Mouse (Mus musculus) heart, embryonic 10.5 days (tissue): ENCODE measurements around the gene Mgat4a. TPM values are rescaled to one million over a fixed set of nuclear protein-coding genes. Genes with fewer than 3 reads are reported as not detected.
"Not testable (repeated sequence)": the region's sequence is repeated elsewhere in the genome, so short reads cannot be mapped to it uniquely, and the experiment has no call there.

Source experiments
- DNase-seq: peaks from one replicate; pipeline ENCODE4 v3.0.0-alpha.2; 2017; ENCODE audit warnings: low spot score
- H3K27ac ChIP-seq: fragments of 300-500 bp; sonication (generic); 2 replicates; pipeline ENCODE4 v1.5.1; 2016; ENCODE audit warnings: mild to moderate bottlenecking
- H3K27me3 ChIP-seq: fragments of 300-500 bp; sonication (generic); 2 replicates; pipeline ENCODE4 v1.6.1; 2016; ENCODE audit warnings: mild to moderate bottlenecking; ENCODE audit not compliant: poor library complexity, insufficient read depth, severe bottlenecking
- H3K36me3 ChIP-seq: fragments of 300-500 bp; sonication (generic); 2 replicates; pipeline ENCODE4 v1.6.1; 2016; ENCODE audit warnings: mild to moderate bottlenecking, moderate library complexity
- H3K4me1 ChIP-seq: fragments of 300-500 bp; sonication (generic); 2 replicates; pipeline ENCODE4 v1.6.1; 2016; ENCODE audit warnings: mild to moderate bottlenecking
- H3K4me3 ChIP-seq: fragments of 300-500 bp; sonication (generic); 2 replicates; pipeline ENCODE4 v1.5.1; 2016; ENCODE audit warnings: mild to moderate bottlenecking, moderate library complexity
- H3K9me3 ChIP-seq: fragments of 300-500 bp; sonication (generic); 2 replicates; pipeline ENCODE4 v1.6.1; 2016; ENCODE audit warnings: mild to moderate bottlenecking, moderate library complexity
- WGBS: fragments of 180-500 bp; shearing (Covaris S2); methylation state at CpG from one replicate; pipeline ENCODE4 v1.1.7; 2016; 5-methylcytosine and 5-hydroxymethylcytosine counted together
- polyA plus RNA-seq: library from polyadenylated mRNA; unstranded; fragments of >200 nt; fragmentation: Nextera tagmentation; extraction: Ambion mirVana; gene quantifications from 2 replicates; pipeline ENCODE4 v1.2.1, GENCODE M21; 2016

Mgat4a gene
- polyA plus RNA-seq, 1 experiment from 2014 or later = 3.2 TPM

DNA sequence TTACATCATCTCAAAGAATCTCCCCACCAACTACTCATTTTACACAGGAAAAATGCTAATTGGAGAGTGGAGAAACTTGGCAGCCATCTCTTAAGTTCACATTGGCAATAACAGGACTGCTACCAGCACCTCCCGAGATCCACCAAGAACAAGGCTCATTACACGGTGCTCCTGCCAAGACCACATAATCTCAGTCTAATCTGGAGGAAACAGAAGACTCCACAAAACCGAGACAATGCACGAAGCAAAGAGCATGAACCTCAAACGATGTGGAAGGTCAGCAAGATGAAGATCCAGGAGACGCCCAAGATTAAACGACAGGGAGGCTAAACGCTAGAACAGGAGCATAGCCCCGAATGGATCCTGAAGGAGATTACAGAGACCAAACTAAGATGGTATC lies 38.5 kb downstream of the Mgat4a start:
- H3K27me3 ChIP-seq = no peaks in the 10 kb centered on the region
- H3K27ac ChIP-seq = no peak overlapping the region
- H3K36me3 ChIP-seq = no peaks in the 10 kb centered on the region
- WGBS = 75% methylated on average over 9 of the region's 9 CpGs
- DNase-seq = no peak
- H3K4me1 ChIP-seq = no peaks in the 10 kb centered on the region
- H3K9me3 ChIP-seq = no peaks in the 10 kb centered on the region
- no peak overlapping the region for H3K4me3 ChIP-seq

DNA sequence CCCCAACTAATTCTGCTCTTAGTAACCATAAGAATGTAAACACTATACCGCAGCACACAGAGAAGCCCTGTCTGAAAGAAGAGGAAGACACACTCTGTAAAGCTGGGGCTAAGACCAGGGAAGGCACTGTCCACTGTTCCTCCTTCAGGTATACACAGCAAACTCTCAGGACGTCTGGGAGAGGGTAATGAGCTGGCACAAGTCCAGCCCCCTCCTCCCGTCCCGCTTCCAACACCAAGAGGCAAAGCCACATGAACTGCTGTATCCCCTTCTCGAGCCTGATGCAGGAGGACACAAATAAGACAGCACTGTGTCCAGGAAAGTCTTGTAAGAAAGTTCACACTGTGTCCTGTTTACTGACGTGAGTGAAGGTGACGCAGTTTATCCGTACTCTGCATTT lies 40.1 kb downstream of the Mgat4a start:
- no peak for DNase-seq
- H3K27me3 ChIP-seq = no peaks in the 10 kb centered on the region
- no peak overlapping the region for H3K4me3 ChIP-seq
- no peaks in the 10 kb centered on the region for H3K4me1 ChIP-seq
- 63% methylated on average over 8 of the region's 8 CpGs for WGBS
- no peaks in the 10 kb centered on the region for H3K9me3 ChIP-seq
- H3K36me3 ChIP-seq = no peaks in the 10 kb centered on the region
- H3K27ac ChIP-seq = no peak overlapping the region

DNA sequence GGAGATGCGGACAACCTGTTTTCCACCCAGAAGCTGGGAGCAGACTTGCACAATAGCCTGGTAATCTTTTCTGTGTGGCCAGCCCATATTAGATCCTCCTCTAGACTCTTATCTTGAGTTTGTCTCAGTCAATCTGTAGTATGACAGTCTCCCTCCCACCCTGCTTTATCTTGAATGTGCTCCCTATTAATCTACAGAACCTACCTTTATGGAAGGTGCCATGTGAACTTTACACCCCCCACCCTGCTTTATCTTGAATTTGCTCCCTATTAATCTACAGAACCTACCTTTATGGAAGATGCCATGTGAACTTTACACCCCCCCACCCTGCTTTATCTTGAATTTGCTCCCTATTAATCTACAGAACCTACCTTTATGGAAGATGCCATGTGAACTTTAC lies 41.4 kb downstream of the Mgat4a start:
- not testable (repeated sequence) for H3K36me3 ChIP-seq, H3K27ac ChIP-seq, DNase-seq, H3K9me3 ChIP-seq, H3K4me3 ChIP-seq, H3K4me1 ChIP-seq, H3K27me3 ChIP-seq
- WGBS = 96% methylated on average over 1 of the region's 1 CpGs

DNA sequence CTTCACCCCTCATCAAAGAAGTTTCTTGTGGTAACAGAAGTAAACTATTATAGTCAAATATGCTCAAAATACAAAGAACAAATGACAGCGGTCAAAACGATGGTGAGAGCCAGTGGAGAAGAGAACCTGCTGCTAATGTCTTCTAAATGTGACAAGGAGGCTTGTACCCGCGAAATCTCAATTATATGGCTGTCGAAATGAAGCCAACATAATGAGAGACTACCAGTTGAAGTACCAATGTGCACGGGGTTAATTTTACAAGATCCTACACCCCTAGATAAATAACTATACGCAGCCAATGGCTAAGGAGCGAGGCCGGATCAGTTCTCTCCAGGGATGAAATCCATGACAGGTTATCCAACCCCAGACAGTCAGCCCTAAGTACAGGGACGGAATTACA lies 41.9 kb downstream of the Mgat4a start:
- Histone ChIP-seq H3K4me1 (no peaks in the 10 kb centered on the region), H3K27ac (no peak overlapping the region), H3K4me3 (no peak overlapping the region), H3K36me3 (no peaks in the 10 kb centered on the region), H3K27me3 (no peaks in the 10 kb centered on the region), H3K9me3 (no peaks in the 10 kb centered on the region)
- WGBS = 80% methylated on average over 10 of the region's 10 CpGs
- no peak for DNase-seq

DNA sequence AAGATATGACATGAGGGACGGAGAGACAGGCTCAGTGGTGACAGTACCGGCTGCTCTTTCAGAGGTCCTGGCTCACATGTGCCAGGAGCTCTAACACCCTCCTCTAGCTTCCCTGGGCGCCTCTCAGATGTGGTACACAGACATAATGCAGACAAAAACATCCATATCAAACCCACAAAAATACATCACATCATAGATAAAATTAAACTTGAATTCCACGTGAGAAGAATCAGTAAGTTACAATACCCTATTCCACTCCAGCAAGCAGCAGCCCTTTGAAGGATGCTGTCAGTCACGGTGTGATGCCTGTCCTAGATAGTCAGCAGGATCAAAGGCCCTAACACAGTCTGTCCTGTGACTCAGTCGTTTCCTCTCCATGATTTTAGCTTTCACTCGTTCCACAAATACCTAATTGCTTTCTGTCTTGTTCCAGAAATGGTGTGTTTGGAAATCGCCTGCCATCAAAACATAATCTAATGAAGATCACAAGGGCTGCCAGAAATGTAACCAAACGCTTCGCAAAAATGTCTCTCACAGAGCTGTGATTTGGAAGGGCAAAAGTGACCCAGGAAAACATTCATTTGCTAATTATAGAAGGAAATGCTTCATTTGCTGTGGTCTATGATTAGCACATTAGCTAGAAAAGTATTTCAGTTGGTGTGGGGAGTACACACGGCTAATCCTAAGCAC lies 44.1 kb downstream of the Mgat4a start:
- Histone ChIP-seq H3K4me1 (0 out of 2 replicates have a peak, but pooled peaks cover 2% of the 10 kb centered on the region), H3K9me3 (no peaks in the 10 kb centered on the region), H3K27me3 (no peaks in the 10 kb centered on the region), H3K36me3 (no peaks in the 10 kb centered on the region), H3K4me3 (no peak overlapping the region), H3K27ac (no peak overlapping the region)
- no peak for DNase-seq
- WGBS = 57% methylated on average over 11 of the region's 11 CpGs

DNA sequence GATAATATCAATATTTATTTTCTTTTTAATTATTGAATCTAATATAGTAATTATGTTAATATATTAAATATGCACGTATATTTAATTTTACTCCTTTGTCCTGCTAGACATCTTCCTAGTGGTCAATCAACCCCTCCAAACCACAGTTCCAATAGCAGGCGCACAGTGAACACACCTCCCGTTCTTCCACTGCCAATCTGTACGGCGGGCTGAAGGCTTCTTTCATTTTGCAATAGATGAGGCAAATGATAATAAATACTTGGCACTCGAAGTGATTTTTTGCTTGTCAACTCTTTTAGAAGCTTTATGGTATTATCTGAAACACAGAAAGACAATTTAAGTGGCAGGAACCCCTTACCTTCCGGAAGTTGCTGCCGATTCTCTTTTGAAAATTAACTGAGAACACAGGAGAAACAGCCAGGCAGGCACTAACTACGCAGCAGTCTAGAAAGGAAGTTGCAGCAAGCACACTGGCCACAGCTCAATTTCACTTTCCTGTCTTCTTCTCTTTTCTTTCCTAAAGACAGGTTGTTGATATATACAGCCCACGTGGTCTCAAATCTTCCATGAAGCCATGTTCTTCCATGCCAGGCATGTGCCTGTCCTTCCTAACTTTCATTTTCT lies 45.0 kb downstream of the Mgat4a start:
- Histone ChIP-seq H3K4me1 (0 out of 2 replicates have a peak, but pooled peaks cover 2% of the 10 kb centered on the region), H3K4me3 (no peak overlapping the region), H3K27ac (no peak overlapping the region), H3K36me3 (no peaks in the 10 kb centered on the region), H3K27me3 (no peaks in the 10 kb centered on the region), H3K9me3 (no peaks in the 10 kb centered on the region)
- no peak for DNase-seq
- WGBS = 82% methylated on average over 10 of the region's 10 CpGs

DNA sequence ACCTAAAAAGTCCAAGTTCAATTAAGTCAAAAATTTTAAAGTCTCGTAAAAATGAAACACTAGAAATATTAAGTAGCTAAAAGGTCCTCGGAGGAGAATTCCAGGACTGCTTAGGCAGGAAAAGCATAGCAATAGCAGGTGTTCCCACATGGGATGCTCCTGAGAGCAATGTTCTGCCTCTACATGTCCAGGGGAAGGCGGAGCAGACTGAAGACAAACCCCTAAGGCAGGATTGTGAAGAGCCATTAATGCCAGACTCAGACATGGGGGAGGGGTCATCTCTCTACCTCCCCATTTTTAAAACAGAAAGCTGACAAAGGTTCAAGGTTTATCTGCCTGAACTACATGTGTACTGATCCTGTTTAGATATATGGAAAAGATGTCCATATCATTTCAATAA lies 45.7 kb downstream of the Mgat4a start:
- Histone ChIP-seq H3K36me3 (no peaks in the 10 kb centered on the region), H3K27me3 (no peaks in the 10 kb centered on the region), H3K4me1 (0 out of 2 replicates have a peak, but pooled peaks cover 2% of the 10 kb centered on the region), H3K27ac (no peak overlapping the region), H3K9me3 (no peaks in the 10 kb centered on the region), H3K4me3 (no peak overlapping the region)
- WGBS = 89% methylated on average over 3 of the region's 3 CpGs
- no peak for DNase-seq

DNA sequence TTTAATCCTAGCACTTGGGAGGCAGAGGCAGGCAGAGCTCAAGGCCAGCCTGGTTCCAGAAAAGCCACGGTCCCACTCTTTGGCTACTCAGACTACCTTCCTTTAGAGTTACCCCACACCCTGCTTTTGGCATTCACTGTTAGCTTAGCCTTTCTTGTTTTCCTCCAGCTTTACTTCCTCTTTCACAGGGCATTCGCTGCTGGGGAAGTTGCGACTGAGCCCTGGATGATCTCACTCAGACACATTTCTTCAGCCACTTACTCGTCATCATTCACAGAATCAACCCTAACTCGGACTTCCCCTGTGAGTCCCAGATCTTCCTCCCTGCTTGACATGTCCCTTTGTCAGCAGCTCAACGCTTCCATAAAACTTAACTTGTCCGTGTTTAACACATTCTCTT lies 49.1 kb downstream of the Mgat4a start:
- H3K27me3 ChIP-seq = no peaks in the 10 kb centered on the region
- no peak overlapping the region for H3K27ac ChIP-seq
- 45% methylated on average over 7 of the region's 7 CpGs for WGBS
- H3K36me3 ChIP-seq = no peaks in the 10 kb centered on the region
- no peak for DNase-seq
- no peak overlapping the region for H3K4me3 ChIP-seq
- 0 out of 2 replicates have a peak, but pooled peaks cover 2% of the 10 kb centered on the region for H3K4me1 ChIP-seq
- H3K9me3 ChIP-seq = no peaks in the 10 kb centered on the region

DNA sequence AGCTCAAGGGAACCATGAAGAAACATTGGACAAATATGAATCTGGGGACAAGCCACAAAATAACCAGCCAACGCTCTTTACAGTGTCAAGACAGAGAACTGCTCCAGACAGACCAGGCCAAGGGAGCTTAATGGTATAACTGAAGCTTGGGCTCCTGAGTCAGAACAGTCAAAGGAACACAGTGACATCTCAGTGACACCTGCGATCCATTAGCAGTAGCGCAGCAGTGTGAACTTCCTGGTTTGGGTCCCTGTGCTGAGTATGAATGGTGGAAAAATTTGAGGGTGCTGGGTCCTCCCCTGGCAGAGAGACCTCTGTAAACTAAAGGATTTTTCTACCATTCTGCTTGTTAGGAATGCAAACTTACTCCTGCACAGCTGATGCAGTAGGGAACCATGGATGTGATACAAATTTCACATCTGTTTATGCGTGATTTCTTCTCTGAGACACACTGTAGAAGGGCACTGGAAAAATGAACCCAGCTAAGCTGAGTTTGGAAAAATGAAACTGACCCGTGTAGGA lies 50.1 kb downstream of the Mgat4a start:
- Histone ChIP-seq H3K4me3 (no peak overlapping the region), H3K36me3 (no peaks in the 10 kb centered on the region), H3K27me3 (no peaks in the 10 kb centered on the region), H3K9me3 (no peaks in the 10 kb centered on the region), H3K4me1 (0 out of 2 replicates have a peak, but pooled peaks cover 2% of the 10 kb centered on the region), H3K27ac (no peak overlapping the region)
- WGBS = 84% methylated on average over 5 of the region's 5 CpGs
- no peak for DNase-seq

DNA sequence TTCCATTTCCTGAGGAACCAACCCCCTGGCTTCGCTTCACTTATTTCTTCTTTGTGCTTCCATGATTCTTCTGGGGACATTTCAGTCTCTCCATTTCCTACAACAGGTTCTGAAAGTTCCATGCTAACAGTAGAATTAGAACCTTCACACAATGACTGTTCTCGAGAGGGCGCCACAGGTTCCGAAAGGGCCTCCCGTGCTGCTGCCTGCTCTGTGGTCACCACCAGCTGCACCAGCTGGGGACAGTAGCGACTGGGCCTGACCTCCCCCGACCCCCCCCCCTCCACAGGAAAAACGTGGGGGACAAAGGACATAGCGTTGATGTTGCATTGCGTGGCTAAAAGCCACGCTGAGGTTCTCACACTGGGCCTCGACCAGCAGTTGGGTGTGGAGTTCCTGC lies 52.3 kb downstream of the Mgat4a start:
- H3K27ac ChIP-seq = no peak overlapping the region
- no peak for DNase-seq
- H3K9me3 ChIP-seq = no peaks in the 10 kb centered on the region
- no peak overlapping the region for H3K4me3 ChIP-seq
- H3K36me3 ChIP-seq = no peaks in the 10 kb centered on the region
- 84% methylated on average over 12 of the region's 12 CpGs for WGBS
- H3K27me3 ChIP-seq = no peaks in the 10 kb centered on the region
- 0 out of 2 replicates have a peak, but pooled peaks cover 2% of the 10 kb centered on the region for H3K4me1 ChIP-seq

DNA sequence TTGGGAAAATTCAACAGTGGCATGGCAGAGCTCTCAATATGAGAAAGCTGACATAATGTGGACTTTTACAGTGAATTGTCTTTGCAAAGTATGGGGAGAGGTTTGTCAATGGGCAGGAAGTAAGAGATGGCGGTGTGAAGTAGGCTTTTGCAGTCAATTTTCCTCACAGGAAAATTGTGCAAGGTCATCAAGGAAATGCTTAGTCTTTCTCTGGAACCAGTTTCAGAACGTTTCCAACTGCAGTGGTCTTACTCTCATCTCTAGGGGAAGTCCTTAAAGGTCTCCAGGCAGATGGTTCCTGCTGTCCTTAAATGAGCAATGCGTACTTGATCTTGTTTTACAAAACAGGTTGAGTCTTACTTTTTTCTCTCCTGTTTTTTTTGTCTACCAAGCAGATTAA lies 53.8 kb downstream of the Mgat4a start:
- WGBS = 72% methylated on average over 3 of the region's 3 CpGs
- H3K27me3 ChIP-seq = no peaks in the 10 kb centered on the region

DNA sequence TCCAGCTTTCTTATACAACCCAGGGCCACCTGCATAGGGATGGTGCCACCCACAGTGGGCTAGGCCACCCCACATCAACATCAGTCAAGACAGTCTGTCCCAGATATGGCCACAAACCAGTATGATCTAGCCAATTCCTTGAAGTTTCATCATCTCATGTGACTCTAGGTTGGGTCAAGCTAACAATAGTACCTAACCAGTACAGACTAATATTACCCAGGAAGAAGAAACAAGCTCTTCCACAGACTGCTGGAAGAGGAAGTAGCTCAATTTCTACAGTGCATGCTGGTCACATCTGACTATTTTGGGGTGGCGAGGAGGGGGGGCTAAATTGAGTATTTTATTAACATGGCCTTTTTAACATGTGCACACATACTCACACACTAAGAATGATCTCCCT lies 54.4 kb downstream of the Mgat4a start:
- WGBS = 89% methylated on average over 1 of the region's 1 CpGs
- no peaks in the 10 kb centered on the region for H3K4me1 ChIP-seq
- no peak overlapping the region for H3K27ac ChIP-seq
- H3K27me3 ChIP-seq = no peaks in the 10 kb centered on the region
- no peaks in the 10 kb centered on the region for H3K36me3 ChIP-seq
- no peak overlapping the region for H3K4me3 ChIP-seq
- no peak for DNase-seq
- no peaks in the 10 kb centered on the region for H3K9me3 ChIP-seq

More for the DNA sequence above, 53.8 kb downstream of the Mgat4a start:
- Histone ChIP-seq H3K27ac (no peak overlapping the region), H3K9me3 (no peaks in the 10 kb centered on the region), H3K4me3 (no peak overlapping the region), H3K36me3 (no peaks in the 10 kb centered on the region), H3K4me1 (0 out of 2 replicates have a peak, but pooled peaks cover 2% of the 10 kb centered on the region)
- no peak for DNase-seq

DNA sequence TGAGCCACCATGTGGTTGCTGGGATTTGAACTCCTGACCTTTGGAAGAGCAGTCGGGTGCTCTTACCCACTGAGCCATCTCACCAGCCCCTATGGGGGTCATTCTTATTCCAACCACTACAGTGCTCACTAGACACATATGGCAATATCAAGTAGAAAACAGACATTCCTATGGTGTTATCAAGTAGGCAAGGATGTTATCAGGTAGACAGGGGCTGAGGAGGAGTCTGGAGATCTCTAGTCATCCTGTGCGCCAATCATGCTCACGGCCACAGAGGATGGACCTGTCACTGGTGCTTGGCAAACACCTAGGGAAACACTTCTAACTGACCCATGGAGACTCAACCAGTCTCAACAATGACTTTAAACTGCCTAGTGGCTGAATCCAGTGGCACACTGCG lies 56.2 kb downstream of the Mgat4a start:
- no peaks in the 10 kb centered on the region for H3K36me3 ChIP-seq
- H3K4me3 ChIP-seq = no peak overlapping the region
- H3K4me1 ChIP-seq = no peaks in the 10 kb centered on the region
- no peaks in the 10 kb centered on the region for H3K9me3 ChIP-seq
- DNase-seq = no peak
- WGBS = 78% methylated on average over 4 of the region's 4 CpGs
- H3K27ac ChIP-seq = no peak overlapping the region
- H3K27me3 ChIP-seq = no peaks in the 10 kb centered on the region
